Mouse (Mus musculus): ENCODE data around the gene Gm10647.

DNA sequence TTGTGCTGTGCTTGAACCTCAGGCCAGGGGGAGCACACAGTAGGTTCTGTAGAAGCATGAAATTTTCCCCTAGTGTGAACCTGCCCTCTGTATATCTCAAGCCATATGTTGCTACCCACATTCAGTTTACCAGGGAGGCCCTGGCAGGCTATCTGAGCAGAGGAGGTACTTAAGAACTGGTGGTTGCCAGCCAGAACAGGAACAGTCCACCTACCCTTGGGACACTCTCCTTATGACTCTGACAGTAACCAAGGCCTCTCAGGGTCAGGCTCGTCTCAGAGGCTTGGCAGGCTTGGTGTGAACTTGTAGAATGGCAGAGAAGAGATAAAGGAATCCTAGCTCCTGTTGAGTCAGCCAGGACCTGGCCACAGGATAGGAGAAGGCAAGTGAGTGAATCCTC, 35.8 kb upstream of the Gm10647 start:
- no peak for TF ChIP-seq CTCF (IDR thresholded peaks at IDR 0.05; ENCODE audit: borderline replicate concordance, control insufficient read depth, extremely low read depth, insufficient read depth, low read length, poor library complexity)
- no peak for TF ChIP-seq POLR2A (IDR thresholded peaks at IDR 0.05; ENCODE audit: control insufficient read depth, extremely low read depth, insufficient read depth, low read length, poor library complexity)

Measured in thymus, adult 2 months (tissue).